Mouse (Mus musculus): ENCODE measurements at regions not wholly inside any gene's neighbourhood (a gene's known extent, or its start where the extent isn't known, plus 50 kb on each side); places are given as distances from the start of the nearest gene placed in this dataset.

DNA sequence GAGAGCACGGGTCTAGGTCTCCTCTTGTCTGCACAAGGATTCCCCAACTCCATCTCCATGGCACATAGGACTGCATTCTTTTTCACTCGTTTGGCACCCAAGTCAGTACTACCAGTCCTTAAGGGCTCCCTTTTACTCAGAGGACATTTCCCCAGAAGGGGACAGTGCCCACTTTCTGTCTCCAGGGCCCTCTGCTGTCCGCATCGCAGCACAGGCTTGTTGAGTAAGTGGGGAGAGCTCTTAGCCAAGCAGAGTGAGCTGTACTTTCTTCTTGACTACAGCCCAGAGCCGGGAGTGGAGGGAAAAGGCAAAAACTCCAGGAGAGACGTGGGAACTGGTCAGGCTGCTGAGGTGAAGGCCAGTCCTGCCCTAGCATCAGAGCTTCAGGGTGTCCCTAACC, 69.5 kb upstream of the Agap1 start:
- TF ChIP-seq CTCF (IDR thresholded peaks at IDR 0.05; ENCODE audit: low read depth, low read length) (no peak), POLR2A (IDR thresholded peaks at IDR 0.05; ENCODE audit: extremely low read depth, insufficient read depth, low read length) (no peak)
- no peaks in the 10 kb centered on the region for H3K4me1 ChIP-seq (ENCODE audit: control insufficient read depth, insufficient read depth, low read length)
- no peaks in the 10 kb centered on the region for H3K79me2 ChIP-seq (ENCODE audit: control insufficient read depth, insufficient read depth, low read length)
- H3K36me3 ChIP-seq (ENCODE audit: control insufficient read depth, insufficient read depth, low read length): no peaks in the 10 kb centered on the region
- no peak for DNase-seq (ENCODE audit: extremely low read depth, low read depth, low spot score)
- no peak overlapping the region for H3K4me3 ChIP-seq (ENCODE audit: insufficient read depth, low read depth, low read length)
- 63% methylated on average over 6 of the region's 6 CpGs for WGBS
- no peaks in the 10 kb centered on the region for H3K27me3 ChIP-seq (ENCODE audit: control insufficient read depth, insufficient read depth, low read length)
- H3K9ac ChIP-seq (ENCODE audit: low read depth, low read length): no peak overlapping the region
- H3K27ac ChIP-seq (replicated peaks; ENCODE audit: insufficient read depth, low read depth, low read length): no peak overlapping the region

- no peaks in the 10 kb centered on the region for H3K4me1 ChIP-seq (ENCODE audit: control insufficient read depth, insufficient read depth, low read length)
- H3K79me2 ChIP-seq (ENCODE audit: control insufficient read depth, insufficient read depth, low read length): no peaks in the 10 kb centered on the region
- no peaks in the 10 kb centered on the region for H3K36me3 ChIP-seq (ENCODE audit: control insufficient read depth, insufficient read depth, low read length)
- H3K27me3 ChIP-seq (ENCODE audit: control insufficient read depth, insufficient read depth, low read length): no peaks in the 10 kb centered on the region
- TF ChIP-seq POLR2A (IDR thresholded peaks at IDR 0.05; ENCODE audit: extremely low read depth, insufficient read depth, low read length) (no peak), CTCF (IDR thresholded peaks at IDR 0.05; ENCODE audit: low read depth, low read length) (no peak)
- no peak overlapping the region for H3K9ac ChIP-seq (ENCODE audit: low read depth, low read length)
- no peak overlapping the region for H3K4me3 ChIP-seq (ENCODE audit: insufficient read depth, low read depth, low read length)
- DNase-seq (ENCODE audit: extremely low read depth, low read depth, low spot score): no peak
- no peak overlapping the region for H3K27ac ChIP-seq (replicated peaks; ENCODE audit: insufficient read depth, low read depth, low read length)
- 75% methylated on average over 4 of the region's 4 CpGs for WGBS
These were observed 61.9 kb upstream of the Agap1 start for GRCm38 (mm10) chr1:89392711-89393110.

DNA sequence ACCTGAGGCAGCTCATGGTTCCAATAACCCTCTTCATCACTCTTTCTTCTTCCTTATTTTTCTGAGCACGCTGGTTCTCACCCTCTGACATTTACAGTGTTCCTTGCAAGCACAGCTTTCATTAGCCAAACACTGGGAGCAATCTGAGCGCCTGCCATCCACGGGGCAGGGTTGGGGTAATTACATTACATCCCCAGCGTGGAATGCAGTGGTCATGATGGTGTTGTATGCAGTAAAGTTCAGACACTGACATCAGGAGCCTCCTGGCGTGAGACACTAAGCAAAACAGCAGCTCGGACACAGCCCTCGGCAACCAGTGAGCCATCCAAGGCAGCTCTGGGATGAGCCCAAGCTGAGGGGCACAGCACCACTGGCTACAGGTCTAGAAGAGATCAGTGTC, 60.1 kb upstream of the Agap1 start:
- Histone ChIP-seq H3K36me3 (ENCODE audit: control insufficient read depth, insufficient read depth, low read length) (no peaks in the 10 kb centered on the region), H3K9ac (ENCODE audit: low read depth, low read length) (no peak overlapping the region), H3K27ac (replicated peaks; ENCODE audit: insufficient read depth, low read depth, low read length) (no peak overlapping the region), H3K27me3 (ENCODE audit: control insufficient read depth, insufficient read depth, low read length) (no peaks in the 10 kb centered on the region), H3K4me1 (ENCODE audit: control insufficient read depth, insufficient read depth, low read length) (no peaks in the 10 kb centered on the region), H3K79me2 (ENCODE audit: control insufficient read depth, insufficient read depth, low read length) (no peaks in the 10 kb centered on the region), H3K4me3 (ENCODE audit: insufficient read depth, low read depth, low read length) (no peak overlapping the region)
- no peak for DNase-seq (ENCODE audit: extremely low read depth, low read depth, low spot score)
- TF ChIP-seq POLR2A (IDR thresholded peaks at IDR 0.05; ENCODE audit: extremely low read depth, insufficient read depth, low read length) (no peak), CTCF (IDR thresholded peaks at IDR 0.05; ENCODE audit: low read depth, low read length) (no peak)
- 81% methylated on average over 7 of the region's 7 CpGs for WGBS

DNA sequence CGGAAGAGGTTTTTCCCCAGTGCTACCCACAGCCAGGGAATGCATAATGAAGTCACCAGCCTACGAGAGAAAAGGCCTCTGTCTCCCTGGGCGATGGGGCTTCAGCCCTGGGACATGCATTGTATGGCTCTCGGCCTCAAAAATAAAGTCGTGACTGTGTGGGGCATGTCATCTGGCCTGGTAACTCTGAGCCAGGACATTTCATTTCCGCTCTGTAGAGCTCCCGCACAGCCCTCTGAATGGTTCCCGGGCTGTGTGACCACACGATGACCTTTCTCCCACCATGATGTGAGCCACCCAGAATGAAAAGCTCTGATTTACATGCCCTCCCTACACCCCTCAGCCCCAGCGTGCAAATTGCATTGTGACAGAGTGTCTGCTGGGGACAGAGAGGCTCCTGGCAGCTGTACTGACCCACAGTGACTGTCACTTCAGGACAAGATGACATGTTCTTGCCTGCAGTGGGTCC, 53.8 kb upstream of the Agap1 start:
- H3K79me2 ChIP-seq (ENCODE audit: control insufficient read depth, insufficient read depth, low read length): no peaks in the 10 kb centered on the region
- no peak overlapping the region for H3K9ac ChIP-seq (ENCODE audit: low read depth, low read length)
- no peaks in the 10 kb centered on the region for H3K4me1 ChIP-seq (ENCODE audit: control insufficient read depth, insufficient read depth, low read length)
- H3K27ac ChIP-seq (replicated peaks; ENCODE audit: insufficient read depth, low read depth, low read length): no peak overlapping the region
- TF ChIP-seq POLR2A (IDR thresholded peaks at IDR 0.05; ENCODE audit: extremely low read depth, insufficient read depth, low read length): no peak
- TF ChIP-seq CTCF (IDR thresholded peaks at IDR 0.05; ENCODE audit: low read depth, low read length): no peak
- no peak overlapping the region for H3K4me3 ChIP-seq (ENCODE audit: insufficient read depth, low read depth, low read length)
- WGBS: 85% methylated on average over 10 of the region's 10 CpGs
- H3K27me3 ChIP-seq (ENCODE audit: control insufficient read depth, insufficient read depth, low read length): no peaks in the 10 kb centered on the region
- H3K36me3 ChIP-seq (ENCODE audit: control insufficient read depth, insufficient read depth, low read length): no peaks in the 10 kb centered on the region
- DNase-seq (ENCODE audit: extremely low read depth, low read depth, low spot score): no peak

DNA sequence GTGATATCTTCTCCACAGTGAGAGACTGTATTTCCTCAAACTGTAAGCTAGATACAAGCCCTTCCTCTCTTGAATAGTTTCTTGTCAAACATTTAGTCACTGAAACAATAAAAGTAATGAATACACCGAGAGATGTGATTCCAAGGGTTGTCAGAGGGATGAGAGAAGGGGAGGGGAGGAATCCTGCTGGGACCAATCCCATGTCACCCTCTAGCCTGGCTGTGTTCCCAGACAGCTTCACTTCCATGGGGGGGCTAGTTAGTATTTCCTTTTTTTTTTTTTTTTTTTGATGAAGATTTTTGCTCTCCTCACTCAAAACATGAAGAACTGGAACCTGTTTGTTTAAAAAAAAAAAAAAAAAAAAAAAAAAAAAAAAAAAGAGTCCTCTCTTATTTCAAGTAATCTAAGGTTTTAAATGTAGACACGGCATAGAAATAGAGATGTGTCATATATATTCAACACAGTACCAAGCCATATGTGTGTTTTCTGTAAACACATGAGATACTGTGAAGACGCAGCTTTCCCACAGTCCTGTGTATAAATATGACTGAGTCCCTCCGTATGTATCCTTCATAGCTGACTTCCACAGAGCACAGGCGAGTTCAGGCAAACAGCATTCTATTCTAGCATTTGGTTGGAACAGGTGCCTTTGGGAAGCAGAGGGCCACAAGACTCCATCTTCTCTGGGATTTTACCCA, 51.9 kb upstream of the Agap1 start:
- no peak overlapping the region for H3K9ac ChIP-seq (ENCODE audit: low read depth, low read length)
- 90% methylated on average over 5 of the region's 5 CpGs for WGBS
- DNase-seq (ENCODE audit: extremely low read depth, low read depth, low spot score): no peak
- no peaks in the 10 kb centered on the region for H3K79me2 ChIP-seq (ENCODE audit: control insufficient read depth, insufficient read depth, low read length)
- no peak overlapping the region for H3K27ac ChIP-seq (replicated peaks; ENCODE audit: insufficient read depth, low read depth, low read length)
- no peaks in the 10 kb centered on the region for H3K27me3 ChIP-seq (ENCODE audit: control insufficient read depth, insufficient read depth, low read length)
- no peak overlapping the region for H3K4me3 ChIP-seq (ENCODE audit: insufficient read depth, low read depth, low read length)
- no peak for TF ChIP-seq CTCF (IDR thresholded peaks at IDR 0.05; ENCODE audit: low read depth, low read length)
- H3K36me3 ChIP-seq (ENCODE audit: control insufficient read depth, insufficient read depth, low read length): no peaks in the 10 kb centered on the region
- no peaks in the 10 kb centered on the region for H3K4me1 ChIP-seq (ENCODE audit: control insufficient read depth, insufficient read depth, low read length)

GRCm38 (mm10) chr1:89403551-89404050, 51.0 kb upstream of the Agap1 start:
- Histone ChIP-seq H3K27ac (replicated peaks; ENCODE audit: insufficient read depth, low read depth, low read length) (no peak overlapping the region), H3K36me3 (ENCODE audit: control insufficient read depth, insufficient read depth, low read length) (no peaks in the 10 kb centered on the region), H3K79me2 (ENCODE audit: control insufficient read depth, insufficient read depth, low read length) (no peaks in the 10 kb centered on the region), H3K4me3 (ENCODE audit: insufficient read depth, low read depth, low read length) (no peak overlapping the region), H3K27me3 (ENCODE audit: control insufficient read depth, insufficient read depth, low read length) (no peaks in the 10 kb centered on the region), H3K9ac (ENCODE audit: low read depth, low read length) (no peak overlapping the region), H3K4me1 (ENCODE audit: control insufficient read depth, insufficient read depth, low read length) (no peaks in the 10 kb centered on the region)
- TF ChIP-seq POLR2A (IDR thresholded peaks at IDR 0.05; ENCODE audit: extremely low read depth, insufficient read depth, low read length) (no peak), CTCF (IDR thresholded peaks at IDR 0.05; ENCODE audit: low read depth, low read length) (no peak)
- WGBS: 42% methylated on average over 7 of the region's 7 CpGs
- no peak for DNase-seq (ENCODE audit: extremely low read depth, low read depth, low spot score)
